Mouse (Mus musculus): ENCODE measurements around the gene Vps51.

DNA sequence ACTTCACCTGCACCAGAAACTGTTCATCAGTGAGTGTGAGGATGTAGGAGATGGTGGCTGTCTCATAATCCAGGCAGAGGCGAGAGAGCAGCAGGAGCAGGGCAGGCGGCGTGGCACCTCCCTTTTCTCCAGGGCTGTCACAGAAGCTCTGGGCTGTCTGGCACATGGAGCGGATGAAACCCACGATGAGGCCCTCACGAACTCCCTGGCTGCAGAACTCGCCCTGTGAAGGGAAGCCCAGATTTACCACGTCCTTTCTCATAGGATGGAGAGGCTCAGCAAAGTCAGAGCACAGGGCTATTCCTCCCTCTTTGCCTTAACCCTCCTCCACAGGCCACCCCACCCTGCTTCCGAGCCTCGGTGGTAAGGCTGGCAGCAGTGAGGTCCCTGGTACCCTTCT is 7.2 kb downstream of the Vps51 start:
- no peak for TF ChIP-seq POLR2A (IDR thresholded peaks at IDR 0.05; ENCODE audit: borderline replicate concordance, extremely low read depth, insufficient read depth, insufficient read length, poor library complexity, severe bottlenecking)
- TF ChIP-seq CTCF (IDR thresholded peaks at IDR 0.05; ENCODE audit: borderline replicate concordance, extremely low read depth, insufficient read depth, insufficient read length) = no peak
